Mouse (Mus musculus) Patski (cell line): Measurements from ENCODE around the gene Cyp4f14. TPM values are rescaled to one million over a fixed set of nuclear protein-coding genes. Genes with fewer than 3 reads are reported as not detected.
"Not testable (repeated sequence)": the region's sequence is repeated elsewhere in the genome, so short reads cannot be mapped to it uniquely, and the experiment has no call there.

Experiments used
- ATAC-seq: fragments of 100-300 bp; one replicate; pipeline ENCODE4 v1.8.0; 2021
- CTCF ChIA-PET: fragments of 350-600 bp; sonication (Branson Sonifier 250); formaldehyde crosslinking; loops from one replicate; lab custom pipeline; 2022; ENCODE audit warnings: inconsistent platforms; lab: Charles Lee
- POLR2A ChIA-PET: fragments of 350-600 bp; sonication (Branson Sonifier 250); formaldehyde crosslinking; loops from one replicate; lab custom pipeline; 2022; ENCODE audit warnings: antibody characterized with exemption, inconsistent platforms; lab: Charles Lee
- DNase-seq: peaks from one replicate; pipeline ENCODE4 v3.0.0-alpha.2; 2011; ENCODE audit warnings: low read depth, low spot score
- H3K27me3 ChIP-seq: fragments of 371-371 bp; one replicate; pipeline ENCODE4 v1.5.1; 2021
- CTCF ChIP-seq: fragments of 100-300 bp; IDR thresholded peaks from one replicate; pipeline ENCODE4 v1.5.1; 2021
- in situ Hi-C: fragments of 300-500 bp; cut with MboI; formaldehyde crosslinking; loops from 3 replicates; pipeline ENCODE4 v1.11.1; 2018; ENCODE audit warnings: low pct_unique_long_range_greater_than_20kb, mixed read lengths
- polyA plus RNA-seq: library from polyadenylated mRNA; unstranded; gene quantifications from one replicate; pipeline ENCODE4 v1.2.3, GENCODE M21; 2021

The Cyp4f14 gene
- polyA plus RNA-seq, 1 experiment from 2014 or later: not detected

- H3K27me3 ChIP-seq: peaks cover 3% of the 10 kb centered on the region
- ChIA-PET POLR2A (no interaction called here), CTCF (no interaction called here)
- no peak for DNase-seq
- TF ChIP-seq CTCF: no peak
- in situ Hi-C loops: no loop called here
- no peak for ATAC-seq
These were observed 45.7 kb downstream of the Cyp4f14 start for GRCm38 (mm10) chr17:32871483-32871882.

GRCm38 (mm10) chr17:32867266-32867665 lies 49.9 kb downstream of the Cyp4f14 start:
- H3K27me3 ChIP-seq: peaks cover 39% of the 10 kb centered on the region
- ATAC-seq, DNase-seq, in situ Hi-C loops, POLR2A ChIA-PET: not testable (repeated sequence)
- CTCF ChIA-PET: interaction anchor here (1.1 to 1.6 kb wide), 2 partner anchors 9 kb away, joined by 3 to 6 read pairs; no protein-coding TSS in a partner anchor

GRCm38 (mm10) chr17:32856713-32857112 lies 60.4 kb downstream of the Cyp4f14 start:
- DNase-seq, in situ Hi-C loops, ATAC-seq, POLR2A ChIA-PET: not testable (repeated sequence)
- H3K27me3 ChIP-seq: peaks cover 23% of the 10 kb centered on the region
- CTCF ChIA-PET: interaction anchor here (1.5 kb wide), 1 partner anchor 128 kb away, joined by 3 read pairs; no protein-coding TSS in a partner anchor

Other genes with a start within 250 kb of the Cyp4f14 start
- not detected for gene Cyp4f15, start 231.7 kb downstream of the Cyp4f14 start, polyA plus RNA-seq
- 18.3 TPM for gene Zfp871, start 129.1 kb downstream of the Cyp4f14 start, polyA plus RNA-seq
- gene Zfp811, start 107.4 kb downstream of the Cyp4f14 start, polyA plus RNA-seq: 0.33 TPM
- 8.6 TPM for gene Zfp799, start 87.1 kb downstream of the Cyp4f14 start, polyA plus RNA-seq
- gene Zfp870, start 25.7 kb downstream of the Cyp4f14 start, polyA plus RNA-seq: 6.5 TPM
- 33.0 TPM for gene Cyp4f13, start 30.1 kb upstream of the Cyp4f14 start, polyA plus RNA-seq
- gene Zfp472, start 48.5 kb upstream of the Cyp4f14 start, polyA plus RNA-seq: 3.8 TPM
- 7.8 TPM for gene Zfp952, start 75.8 kb upstream of the Cyp4f14 start, polyA plus RNA-seq
- gene Zfp763, start 116.1 kb upstream of the Cyp4f14 start, polyA plus RNA-seq: 5.5 TPM
- gene 4921501E09Rik, start 150.7 kb upstream of the Cyp4f14 start, polyA plus RNA-seq: not detected
- 8.0 TPM for gene Zfp563, start 172.0 kb upstream of the Cyp4f14 start, polyA plus RNA-seq
- gene Morc2b, start 222.3 kb upstream of the Cyp4f14 start, polyA plus RNA-seq: not detected